Mouse (Mus musculus) liver, embryonic 14.5 days (tissue): ENCODE data around the gene Rinl.

Experiments used
- CTCF ChIP-seq: IDR thresholded peaks from 2 replicates; pipeline ENCODE4 v1.5.1; 2016; ENCODE audit warnings: antibody characterized with exemption, low read depth, control low read depth
- EP300 ChIP-seq: IDR thresholded peaks from 2 replicates; pipeline ENCODE4 v1.6.1; 2016; ENCODE audit warnings: antibody characterized with exemption, low read depth

- TF ChIP-seq EP300: no peak
- TF ChIP-seq CTCF: no peak
Measured at GRCm38 (mm10) chr7:28801451-28801850, 12.7 kb downstream of the Rinl start.
